Mouse (Mus musculus): Measurements from ENCODE around the gene Tbcc. TPM values are rescaled to one million over a fixed set of nuclear protein-coding genes. Genes with fewer than 3 reads are reported as not detected.
A peak's percentile ranks its signal among the peaks of the same experiment; 100 is the strongest.

Tbcc gene
- polyA plus RNA-seq, 1 experiment: 10.8 TPM

GRCm38 (mm10) chr17:46888511-46889212 lies 1.8 kb upstream of the Tbcc start:
- Histone ChIP-seq H3K27ac (ENCODE audit: insufficient read depth, low read length) (peak overlapping the region; percentile 78; the same call in 1 of the 2 replicates), H3K27me3 (ENCODE audit: control insufficient read depth, insufficient read depth, low read length, poor library complexity, severe bottlenecking) (no peaks in the 10 kb centered on the region), H3K4me1 (ENCODE audit: control insufficient read depth, insufficient read depth, low read length) (peaks cover 2% of the 10 kb centered on the region), H3K4me3 (ENCODE audit: low read depth, low read length) (peak overlapping the region; percentile 18; the same call in 1 of the 2 replicates), H3K36me3 (ENCODE audit: control insufficient read depth, insufficient read depth, low read length, poor library complexity, severe bottlenecking) (no peaks in the 10 kb centered on the region), H3K9me3 (replicated peaks; ENCODE audit: control insufficient read depth, insufficient read depth, low read length, poor library complexity, severe bottlenecking) (no peaks in the 10 kb centered on the region), H3K9ac (ENCODE audit: low read depth, poor library complexity, severe bottlenecking) (peak overlapping the region; percentile 84)
- TF ChIP-seq CTCF (IDR thresholded peaks at IDR 0.05; ENCODE audit: low read depth, low read length) (peak; percentile 78), EP300 (IDR thresholded peaks at IDR 0.05; ENCODE audit: insufficient read depth, low read depth, low read length) (no peak)

- Histone ChIP-seq H3K36me3 (ENCODE audit: control insufficient read depth, insufficient read depth, low read length, poor library complexity, severe bottlenecking) (no peaks in the 10 kb centered on the region), H3K27ac (ENCODE audit: insufficient read depth, low read length) (peak overlapping the region; percentile 78), H3K27me3 (ENCODE audit: control insufficient read depth, insufficient read depth, low read length, poor library complexity, severe bottlenecking) (no peaks in the 10 kb centered on the region), H3K4me1 (ENCODE audit: control insufficient read depth, insufficient read depth, low read length) (peaks cover 4% of the 10 kb centered on the region), H3K9me3 (replicated peaks; ENCODE audit: control insufficient read depth, insufficient read depth, low read length, poor library complexity, severe bottlenecking) (no peaks in the 10 kb centered on the region), H3K9ac (ENCODE audit: low read depth, poor library complexity, severe bottlenecking) (peak overlapping the region; percentile 84), H3K4me3 (ENCODE audit: low read depth, low read length) (peak overlapping the region; percentile 95)
- TF ChIP-seq POLR2A (IDR thresholded peaks at IDR 0.05; ENCODE audit: insufficient read depth, low read length): no peak
- no peak for TF ChIP-seq EP300 (IDR thresholded peaks at IDR 0.05; ENCODE audit: insufficient read depth, low read depth, low read length)
- TF ChIP-seq CTCF (IDR thresholded peaks at IDR 0.05; ENCODE audit: low read depth, low read length): no peak
Measured at GRCm38 (mm10) chr17:46889450-46890084, 917 bp upstream of the Tbcc start.

- H3K36me3 ChIP-seq (ENCODE audit: control insufficient read depth, insufficient read depth, low read length, poor library complexity, severe bottlenecking): no peaks in the 10 kb centered on the region
- H3K4me1 ChIP-seq (ENCODE audit: control insufficient read depth, insufficient read depth, low read length): peaks cover 2% of the 10 kb centered on the region
- H3K9ac ChIP-seq (ENCODE audit: low read depth, poor library complexity, severe bottlenecking): peak overlapping the region; percentile 76
- no peaks in the 10 kb centered on the region for H3K27me3 ChIP-seq (ENCODE audit: control insufficient read depth, insufficient read depth, low read length, poor library complexity, severe bottlenecking)
- H3K9me3 ChIP-seq (replicated peaks; ENCODE audit: control insufficient read depth, insufficient read depth, low read length, poor library complexity, severe bottlenecking): no peaks in the 10 kb centered on the region
- no peak overlapping the region for H3K27ac ChIP-seq (ENCODE audit: insufficient read depth, low read length)
- TF ChIP-seq EP300 (IDR thresholded peaks at IDR 0.05; ENCODE audit: insufficient read depth, low read depth, low read length) (no peak), POLR2A (IDR thresholded peaks at IDR 0.05; ENCODE audit: insufficient read depth, low read length) (no peak), CTCF (IDR thresholded peaks at IDR 0.05; ENCODE audit: low read depth, low read length) (no peak)
- H3K4me3 ChIP-seq (ENCODE audit: low read depth, low read length): peak overlapping the region; percentile 92
Measured at GRCm38 (mm10) chr17:46890843-46891594, 535 bp downstream of the Tbcc start.

- TF ChIP-seq POLR2A (IDR thresholded peaks at IDR 0.05; ENCODE audit: insufficient read depth, low read length) (no peak), CTCF (IDR thresholded peaks at IDR 0.05; ENCODE audit: low read depth, low read length) (no peak), EP300 (IDR thresholded peaks at IDR 0.05; ENCODE audit: insufficient read depth, low read depth, low read length) (no peak)
- no peaks in the 10 kb centered on the region for H3K9me3 ChIP-seq (replicated peaks; ENCODE audit: control insufficient read depth, insufficient read depth, low read length, poor library complexity, severe bottlenecking)
- H3K4me1 ChIP-seq (ENCODE audit: control insufficient read depth, insufficient read depth, low read length): peaks cover 2% of the 10 kb centered on the region
- no peaks in the 10 kb centered on the region for H3K27me3 ChIP-seq (ENCODE audit: control insufficient read depth, insufficient read depth, low read length, poor library complexity, severe bottlenecking)
- H3K27ac ChIP-seq (ENCODE audit: insufficient read depth, low read length): no peak overlapping the region
- no peaks in the 10 kb centered on the region for H3K36me3 ChIP-seq (ENCODE audit: control insufficient read depth, insufficient read depth, low read length, poor library complexity, severe bottlenecking)
- no peak overlapping the region for H3K4me3 ChIP-seq (ENCODE audit: low read depth, low read length)
- H3K9ac ChIP-seq (ENCODE audit: low read depth, poor library complexity, severe bottlenecking): no peak overlapping the region
Measured at GRCm38 (mm10) chr17:46895426-46895825, 4.9 kb downstream of the Tbcc start.

- no peak overlapping the region for H3K27ac ChIP-seq (ENCODE audit: insufficient read depth, low read length)
- no peak for TF ChIP-seq POLR2A (IDR thresholded peaks at IDR 0.05; ENCODE audit: insufficient read depth, low read length)
- TF ChIP-seq EP300 (IDR thresholded peaks at IDR 0.05; ENCODE audit: insufficient read depth, low read depth, low read length): no peak
- TF ChIP-seq CTCF (IDR thresholded peaks at IDR 0.05; ENCODE audit: low read depth, low read length): no peak
- no peaks in the 10 kb centered on the region for H3K36me3 ChIP-seq (ENCODE audit: control insufficient read depth, insufficient read depth, low read length, poor library complexity, severe bottlenecking)
- H3K27me3 ChIP-seq (ENCODE audit: control insufficient read depth, insufficient read depth, low read length, poor library complexity, severe bottlenecking): no peaks in the 10 kb centered on the region
- no peak overlapping the region for H3K9ac ChIP-seq (ENCODE audit: low read depth, poor library complexity, severe bottlenecking)
- no peak overlapping the region for H3K4me3 ChIP-seq (ENCODE audit: low read depth, low read length)
- peaks cover 2% of the 10 kb centered on the region for H3K4me1 ChIP-seq (ENCODE audit: control insufficient read depth, insufficient read depth, low read length)
- H3K9me3 ChIP-seq (replicated peaks; ENCODE audit: control insufficient read depth, insufficient read depth, low read length, poor library complexity, severe bottlenecking): no peaks in the 10 kb centered on the region
Measured at GRCm38 (mm10) chr17:46897221-46897950, 6.9 kb downstream of the Tbcc start.
